Mouse (Mus musculus) liver, embryonic 16.5 days (tissue): ENCODE results near the gene Tsen54. TPM values are rescaled to one million over a fixed set of nuclear protein-coding genes. Genes with fewer than 3 reads are reported as not detected.

Experiments used
- ATAC-seq: fragments of 200-750 bp; cut with Nextera tagmentation; 2 replicates; pipeline ENCODE4 v1.8.0; 2017; ENCODE audit warnings: low read depth, mild to moderate bottlenecking, moderate number of reproducible peaks, moderate library complexity
- H3K27ac ChIP-seq: fragments of 300-500 bp; sonication (generic); 2 replicates; pipeline ENCODE4 v1.5.1; 2014; ENCODE audit warnings: mild to moderate bottlenecking, low read length
- H3K27me3 ChIP-seq: fragments of 300-500 bp; sonication (generic); 2 replicates; pipeline ENCODE4 v1.6.1; 2014; ENCODE audit warnings: low read depth, low read length, mixed read lengths; ENCODE audit not compliant: control insufficient read depth, insufficient read depth
- H3K36me3 ChIP-seq: fragments of 300-500 bp; sonication (generic); 2 replicates; pipeline ENCODE4 v1.6.1; 2014; ENCODE audit warnings: mild to moderate bottlenecking; ENCODE audit not compliant: control insufficient read depth, insufficient read depth
- H3K4me1 ChIP-seq: fragments of 300-500 bp; sonication (generic); 2 replicates; pipeline ENCODE4 v1.6.1; 2014; ENCODE audit warnings: low read depth, low read length, mixed read lengths; ENCODE audit not compliant: control insufficient read depth
- H3K4me2 ChIP-seq: fragments of 300-500 bp; sonication (generic); 2 replicates; pipeline ENCODE4 v1.6.1; 2014; ENCODE audit warnings: low read depth, low read length, mixed read lengths
- H3K4me3 ChIP-seq: fragments of 300-500 bp; sonication (generic); 2 replicates; pipeline ENCODE4 v1.5.1; 2014; ENCODE audit warnings: low read depth, mild to moderate bottlenecking, low read length
- H3K9ac ChIP-seq: fragments of 300-500 bp; sonication (generic); 2 replicates; pipeline ENCODE4 v1.6.1; 2014; ENCODE audit warnings: low read depth, low read length
- H3K9me3 ChIP-seq: fragments of 300-500 bp; sonication (generic); replicated peaks from 2 replicates; pipeline ENCODE4 v1.6.1; 2016; ENCODE audit warnings: low read length; ENCODE audit not compliant: control insufficient read depth
- WGBS: fragments of 180-500 bp; shearing (Covaris S2); extraction: QIAGEN DNeasy Blood & Tissue Kit; methylation state at CpG from one replicate; pipeline ENCODE4 v1.1.7; 2014; ENCODE audit not compliant: insufficient replicate concordance; 5-methylcytosine and 5-hydroxymethylcytosine counted together
- polyA plus RNA-seq: library from polyadenylated mRNA; unstranded; fragments of >200 nt; fragmentation: Nextera tagmentation; extraction: Ambion mirVana; gene quantifications from 2 replicates; pipeline ENCODE4 v1.2.1, GENCODE M21; 2015

Tsen54 gene
- polyA plus RNA-seq, 1 experiment from 2014 or later, result 10.2 TPM

DNA sequence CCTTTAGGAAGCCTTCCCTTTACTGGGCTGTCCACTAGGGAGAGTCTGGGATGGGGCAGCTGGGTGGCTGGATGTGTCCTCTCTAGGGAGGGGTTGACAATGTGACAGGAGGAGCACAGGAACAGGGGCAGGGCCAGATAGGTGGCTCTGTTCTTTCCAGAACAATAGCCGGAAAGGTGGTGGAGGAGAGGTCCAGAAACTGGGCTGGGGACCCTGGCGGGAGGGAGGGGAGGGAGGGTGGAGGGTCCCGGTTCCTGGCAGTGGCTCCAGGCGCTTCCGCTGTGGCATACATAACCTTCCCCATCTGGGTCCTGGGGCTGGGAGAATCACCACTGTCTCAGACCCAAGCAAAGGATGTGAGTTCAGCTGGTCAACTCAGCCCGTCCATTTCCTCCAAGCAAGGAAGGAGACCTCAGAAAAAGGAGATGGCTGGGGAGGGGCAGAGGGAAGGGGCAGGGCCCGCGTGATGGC is 5.2 kb upstream of the Tsen54 start:
- Histone ChIP-seq H3K9me3 (no peaks in the 10 kb centered on the region), H3K4me1 (peaks cover 78% of the 10 kb centered on the region), H3K36me3 (peaks cover 8% of the 10 kb centered on the region), H3K27me3 (no peaks in the 10 kb centered on the region), H3K4me2 (no peak overlapping the region), H3K9ac (0 out of 2 replicates have a peak overlapping the region, but pooled peaks have one; percentile 11), H3K27ac (peak overlapping the region; percentile 29; the same call in 1 of the 2 replicates), H3K4me3 (no peak overlapping the region)
- 49% methylated on average over 8 of the region's 8 CpGs for WGBS
- ATAC-seq, result no peak

DNA sequence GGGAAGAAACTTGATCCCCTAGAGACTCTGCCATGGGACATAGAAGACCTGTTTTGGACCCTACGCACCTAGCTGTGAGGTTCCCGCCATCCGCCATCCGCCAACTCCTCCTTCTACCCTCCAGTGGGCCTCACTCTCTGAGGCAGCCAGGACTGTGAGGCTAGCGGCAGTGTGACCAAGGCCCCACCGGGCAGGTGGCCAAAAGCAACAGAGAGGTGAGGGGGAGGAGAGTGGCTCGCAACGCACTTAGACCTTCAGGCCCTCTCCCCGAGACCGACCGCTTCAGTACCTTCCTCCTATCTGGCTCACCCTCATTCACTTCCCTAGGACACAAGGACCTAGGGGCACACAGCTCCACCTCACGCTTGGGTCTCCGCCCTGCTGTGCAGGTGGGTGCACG is 4.1 kb upstream of the Tsen54 start:
- 71% methylated on average over 14 of the region's 14 CpGs for WGBS
- 0 out of 2 replicates have a peak overlapping the region, but pooled peaks have one; percentile 7 for H3K4me2 ChIP-seq
- no peaks in the 10 kb centered on the region for H3K9me3 ChIP-seq
- peak overlapping the region; percentile 64 for H3K27ac ChIP-seq
- ATAC-seq, result no peak
- H3K9ac ChIP-seq, result no peak overlapping the region
- no peaks in the 10 kb centered on the region for H3K27me3 ChIP-seq
- H3K4me1 ChIP-seq, result peaks cover 73% of the 10 kb centered on the region
- no peak overlapping the region for H3K4me3 ChIP-seq
- H3K36me3 ChIP-seq, result peaks cover 6% of the 10 kb centered on the region

- H3K4me1 ChIP-seq, result peaks cover 67% of the 10 kb centered on the region
- H3K36me3 ChIP-seq, result peaks cover 3% of the 10 kb centered on the region
- no peak for ATAC-seq
- peak overlapping the region; percentile 99 for H3K4me2 ChIP-seq
- no peaks in the 10 kb centered on the region for H3K27me3 ChIP-seq
- no peak overlapping the region for H3K9ac ChIP-seq
- H3K4me3 ChIP-seq, result 0 out of 2 replicates have a peak overlapping the region, but pooled peaks have one; percentile 85
- H3K27ac ChIP-seq, result no peak overlapping the region
- 80% methylated on average over 20 of the region's 20 CpGs for WGBS
- no peaks in the 10 kb centered on the region for H3K9me3 ChIP-seq
These were observed 3.0 kb upstream of the Tsen54 start for GRCm38 (mm10) chr11:115811381-115812093.

DNA sequence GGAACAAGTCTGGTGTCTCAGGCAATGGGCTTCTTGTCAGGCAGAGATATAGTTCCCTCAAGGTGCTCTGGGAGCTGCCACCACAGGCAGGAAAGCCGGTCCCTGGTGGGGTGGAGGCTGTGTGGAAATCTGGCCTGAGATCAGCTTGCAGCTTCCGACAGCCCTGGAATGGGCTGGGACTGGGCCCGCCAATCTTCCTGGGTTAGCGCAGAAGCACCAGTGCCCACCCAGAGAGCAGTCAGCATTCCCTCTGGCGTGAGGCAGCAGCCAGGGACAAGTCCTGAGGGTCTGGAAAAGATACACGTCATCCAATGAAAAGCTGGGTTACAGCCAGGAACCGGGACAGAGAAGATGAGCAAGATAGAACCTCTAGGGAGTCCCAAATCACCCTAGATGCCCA is 2.4 kb upstream of the Tsen54 start:
- Histone ChIP-seq H3K4me3 (peak overlapping the region; percentile 85), H3K4me2 (peak overlapping the region; percentile 99), H3K27me3 (no peaks in the 10 kb centered on the region), H3K9ac (peak overlapping the region; percentile 88; the same call in 1 of the 2 replicates), H3K27ac (no peak overlapping the region), H3K9me3 (no peaks in the 10 kb centered on the region), H3K36me3 (peaks cover 3% of the 10 kb centered on the region), H3K4me1 (peaks cover 61% of the 10 kb centered on the region)
- 79% methylated on average over 7 of the region's 7 CpGs for WGBS
- no peak for ATAC-seq

DNA sequence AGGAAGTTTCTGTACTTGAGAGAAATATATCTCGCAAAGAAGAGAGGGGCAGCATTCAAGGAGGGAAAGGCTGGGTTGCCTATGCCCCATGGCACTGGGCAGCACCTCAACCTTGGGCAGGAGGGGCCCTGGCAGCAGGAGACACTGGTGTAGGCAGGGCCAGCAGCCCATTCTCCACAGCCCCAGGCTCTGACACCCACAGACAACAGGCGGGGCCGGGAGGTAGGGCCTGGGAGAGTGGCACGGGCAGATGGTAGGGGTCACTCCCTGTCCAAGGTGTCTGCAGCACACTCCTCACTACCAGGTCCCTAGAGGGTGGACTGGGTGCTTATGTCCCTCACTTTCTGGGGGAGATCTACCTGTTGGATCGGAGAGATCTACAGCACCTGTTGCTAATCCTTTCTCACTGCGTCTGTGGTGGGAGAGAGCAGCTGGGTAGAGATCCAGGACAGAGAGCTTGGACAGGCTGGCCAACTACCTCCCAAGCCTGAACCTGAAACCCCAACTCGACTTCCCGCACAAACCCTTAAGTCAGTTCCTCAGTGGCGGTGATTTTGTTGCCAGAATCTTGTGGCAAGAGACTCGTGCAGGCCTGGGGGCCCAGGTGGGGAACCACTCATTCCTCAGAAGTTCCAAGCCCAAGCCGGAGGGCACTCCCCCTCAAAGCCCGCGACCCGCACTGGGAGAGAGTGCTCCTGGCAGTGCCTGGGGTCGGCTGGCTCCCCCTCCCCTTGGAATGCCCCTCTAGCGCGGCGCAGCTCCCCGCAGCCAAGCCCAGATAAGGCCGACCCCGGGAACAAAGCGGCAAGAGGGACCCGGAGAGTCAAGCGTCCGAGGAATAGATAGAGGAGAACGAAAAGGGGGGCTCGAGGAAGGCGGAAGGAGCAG is 1.7 kb upstream of the Tsen54 start:
- H3K4me1 ChIP-seq, result peaks cover 55% of the 10 kb centered on the region
- WGBS, result 12% methylated on average over 28 of the region's 28 CpGs
- H3K4me3 ChIP-seq, result peak overlapping the region; percentile 85
- no peaks in the 10 kb centered on the region for H3K27me3 ChIP-seq
- ATAC-seq, result no peak
- H3K27ac ChIP-seq, result peak overlapping the region; percentile 61
- H3K9ac ChIP-seq, result peak overlapping the region; percentile 88
- peaks cover 1% of the 10 kb centered on the region for H3K36me3 ChIP-seq
- no peaks in the 10 kb centered on the region for H3K9me3 ChIP-seq
- peak overlapping the region; percentile 99 for H3K4me2 ChIP-seq

- H3K9me3 ChIP-seq, result no peaks in the 10 kb centered on the region
- H3K36me3 ChIP-seq, result no peaks in the 10 kb centered on the region; the same call in 1 of the 2 replicates
- under 1% methylated on average over 43 of the region's 44 CpGs for WGBS
- H3K4me2 ChIP-seq, result peak within 1 kb of the TSS; percentile 99
- H3K27ac ChIP-seq, result peak within 1 kb of the TSS; percentile 61
- H3K4me1 ChIP-seq, result peaks cover 45% of the 10 kb centered on the region
- peak within 1 kb of the TSS; percentile 85 for H3K4me3 ChIP-seq
- H3K9ac ChIP-seq, result peak within 1 kb of the TSS; percentile 88
- ATAC-seq, result peak; percentile 89
- no peaks in the 10 kb centered on the region for H3K27me3 ChIP-seq
These were observed 822 bp upstream of the Tsen54 start, which contains the start of gene Caskin2 for GRCm38 (mm10) chr11:115813507-115814296. Gene Caskin2, minus strand, starts transcription at chr11:115813639.

DNA sequence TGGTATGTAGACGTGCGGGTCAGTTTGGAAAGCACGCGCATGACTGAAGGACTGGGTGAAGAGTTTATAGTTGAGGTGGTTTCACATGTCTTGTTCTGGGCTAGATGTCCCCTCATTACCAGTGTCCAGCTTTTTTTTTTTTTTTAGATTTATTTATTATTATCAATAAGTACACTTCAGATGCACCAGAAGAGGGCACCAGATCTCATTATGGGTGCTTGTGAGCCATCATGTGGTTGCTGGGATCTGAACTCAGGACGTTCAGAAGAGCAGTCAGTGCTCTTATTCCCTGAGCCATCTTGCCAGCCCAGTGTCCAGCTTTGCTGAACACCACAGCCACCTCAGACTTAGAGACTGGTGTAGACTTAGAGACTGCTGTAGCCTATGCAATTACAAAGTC is 2.8 kb downstream of the Tsen54 start:
- WGBS, result 78% methylated on average over 5 of the region's 5 CpGs
- Histone ChIP-seq H3K27ac (no peak overlapping the region), H3K9me3 (no peaks in the 10 kb centered on the region), H3K36me3 (no peaks in the 10 kb centered on the region; the same call in 1 of the 2 replicates), H3K9ac (no peak overlapping the region), H3K4me3 (no peak overlapping the region), H3K27me3 (no peaks in the 10 kb centered on the region), H3K4me2 (no peak overlapping the region), H3K4me1 (peaks cover 20% of the 10 kb centered on the region)
- ATAC-seq, result no peak

- Histone ChIP-seq H3K27ac (no peak overlapping the region), H3K36me3 (no peaks in the 10 kb centered on the region; the same call in 1 of the 2 replicates), H3K9me3 (no peaks in the 10 kb centered on the region), H3K9ac (no peak overlapping the region), H3K4me3 (no peak overlapping the region), H3K27me3 (no peaks in the 10 kb centered on the region), H3K4me2 (no peak overlapping the region), H3K4me1 (peaks cover 22% of the 10 kb centered on the region)
- 84% methylated on average over 16 of the region's 16 CpGs for WGBS
- no peak for ATAC-seq
These were observed 5.5 kb downstream of the Tsen54 start for GRCm38 (mm10) chr11:115819915-115820623.
